Mouse (Mus musculus) small intestine, adult 2 months (tissue): ENCODE data around the gene Znrf3.

ENCODE experiments used
- CTCF ChIP-seq: fragments of 200-500 bp; IDR thresholded peaks from 2 replicates; pipeline ENCODE4 v1.5.1; 2012; ENCODE audit warnings: low read depth, mild to moderate bottlenecking, control low read depth, inconsistent platforms, low read length, moderate library complexity, mixed read lengths; ENCODE audit not compliant: insufficient replicate concordance, insufficient read length; ENCODE audit errors: extremely low read depth
- POLR2A ChIP-seq: fragments of 200-500 bp; IDR thresholded peaks from 2 replicates; pipeline ENCODE4 v1.6.1; 2012; ENCODE audit warnings: low read depth, mild to moderate bottlenecking, control low read depth, inconsistent platforms, low read length, moderate library complexity

DNA sequence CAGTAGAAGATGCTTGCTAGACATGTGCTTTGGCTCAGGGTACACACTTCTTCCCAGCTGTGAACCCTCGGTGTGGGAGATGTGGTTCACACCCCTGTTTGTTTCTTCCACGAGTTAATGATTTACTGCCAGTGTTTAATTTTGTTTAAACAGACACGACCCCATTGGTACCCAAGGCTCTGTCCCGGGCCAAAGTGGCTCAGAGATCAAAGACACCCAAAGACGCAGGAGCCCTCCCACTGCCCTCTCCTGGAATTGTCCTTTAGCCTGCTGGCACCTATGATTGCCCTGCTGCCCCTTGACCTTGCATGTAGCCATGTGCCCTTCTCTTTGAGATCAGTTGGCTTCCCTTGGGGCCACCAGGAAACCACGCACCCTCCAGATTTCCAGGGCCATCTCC is 7.3 kb upstream of the Znrf3 start:
- TF ChIP-seq POLR2A (no peak), CTCF (no peak)
